Mouse (Mus musculus) intestine, embryonic 15.5 days (tissue): Measurements from ENCODE around the gene Ly6g6f. TPM values are rescaled to one million over a fixed set of nuclear protein-coding genes. Genes with fewer than 3 reads are reported as not detected.
A peak's percentile ranks its signal among the peaks of the same experiment; 100 is the strongest.

Source experiments
- ATAC-seq: fragments of 200-750 bp; cut with Nextera tagmentation; 2 replicates; pipeline ENCODE4 v1.8.0; 2017; ENCODE audit warnings: moderate TSS enrichment, moderate library complexity
- H3K27ac ChIP-seq: fragments of 300-500 bp; sonication (generic); 2 replicates; pipeline ENCODE4 v1.5.1; 2015; ENCODE audit warnings: mild to moderate bottlenecking, inconsistent platforms
- H3K27me3 ChIP-seq: fragments of 300-500 bp; sonication (generic); replicated peaks from 2 replicates; pipeline ENCODE4 v1.6.1; 2015; ENCODE audit warnings: inconsistent platforms
- H3K36me3 ChIP-seq: fragments of 300-500 bp; sonication (generic); 2 replicates; pipeline ENCODE4 v1.6.1; 2015; ENCODE audit warnings: inconsistent platforms
- H3K4me1 ChIP-seq: fragments of 300-500 bp; sonication (generic); replicated peaks from 2 replicates; pipeline ENCODE4 v1.6.1; 2015; ENCODE audit warnings: inconsistent platforms
- H3K4me2 ChIP-seq: fragments of 300-500 bp; sonication (generic); replicated peaks from 2 replicates; pipeline ENCODE4 v1.6.1; 2015; ENCODE audit warnings: mild to moderate bottlenecking, inconsistent platforms
- H3K4me3 ChIP-seq: fragments of 300-500 bp; sonication (generic); replicated peaks from 2 replicates; pipeline ENCODE4 v1.5.1; 2015; ENCODE audit warnings: inconsistent platforms
- H3K9ac ChIP-seq: fragments of 300-500 bp; sonication (generic); 2 replicates; pipeline ENCODE4 v1.6.1; 2015; ENCODE audit warnings: inconsistent platforms
- H3K9me3 ChIP-seq: fragments of 300-500 bp; sonication (generic); 2 replicates; pipeline ENCODE4 v1.6.1; 2016; ENCODE audit warnings: inconsistent platforms
- WGBS: fragments of 180-500 bp; shearing (Covaris S2); methylation state at CpG from one replicate; pipeline ENCODE4 v1.1.7; 2015; 5-methylcytosine and 5-hydroxymethylcytosine counted together
- polyA plus RNA-seq: library from polyadenylated mRNA; unstranded; fragments of >200 nt; fragmentation: Nextera tagmentation; extraction: Ambion mirVana; gene quantifications from 2 replicates; pipeline ENCODE4 v1.2.1, GENCODE M21; 2015

The Ly6g6f gene
- polyA plus RNA-seq, 1 experiment from 2014 or later = 0.33 TPM

DNA sequence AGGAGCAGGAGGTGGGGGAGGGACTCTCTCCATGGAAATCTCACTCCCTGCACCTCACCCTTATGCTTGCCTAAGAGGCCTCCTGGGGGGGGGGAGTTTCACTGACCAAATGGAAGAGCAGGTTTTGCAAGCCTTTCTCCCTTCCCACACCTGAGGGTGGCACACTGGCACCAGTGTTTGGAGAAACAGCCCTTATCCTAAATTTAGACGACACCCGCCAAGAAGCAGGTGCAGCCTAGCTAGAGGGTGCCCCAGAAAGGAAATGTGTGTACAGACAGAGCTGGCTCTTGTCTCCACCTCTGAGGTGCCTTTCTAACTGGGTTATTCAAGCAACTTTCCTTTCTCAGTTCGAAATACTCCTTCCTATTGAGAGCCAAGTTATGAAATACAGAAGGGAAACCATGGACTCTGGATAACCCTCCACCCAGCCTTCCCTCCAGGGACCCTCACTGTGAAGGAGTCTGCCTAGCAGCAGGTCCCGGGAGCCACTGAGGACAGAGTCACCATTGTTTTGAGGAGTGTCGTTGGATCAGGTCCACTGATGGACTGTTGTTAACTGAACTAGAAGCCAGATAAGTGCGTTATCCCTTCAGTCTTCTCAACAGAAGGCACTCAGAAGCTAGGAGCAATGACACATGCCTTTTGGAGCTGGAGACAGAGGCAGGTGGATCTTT lies 14.7 kb downstream of the Ly6g6f start:
- ATAC-seq = no peak
- Histone ChIP-seq H3K27me3 (0 out of 2 replicates have a peak, but pooled peaks cover 6% of the 10 kb centered on the region), H3K4me2 (no peak overlapping the region), H3K36me3 (no peaks in the 10 kb centered on the region), H3K27ac (no peak overlapping the region), H3K9ac (no peak overlapping the region), H3K4me3 (no peak overlapping the region), H3K9me3 (no peaks in the 10 kb centered on the region), H3K4me1 (peaks cover 12% of the 10 kb centered on the region; the same call in 1 of the 2 replicates)
- WGBS = 44% methylated on average over 6 of the region's 6 CpGs

DNA sequence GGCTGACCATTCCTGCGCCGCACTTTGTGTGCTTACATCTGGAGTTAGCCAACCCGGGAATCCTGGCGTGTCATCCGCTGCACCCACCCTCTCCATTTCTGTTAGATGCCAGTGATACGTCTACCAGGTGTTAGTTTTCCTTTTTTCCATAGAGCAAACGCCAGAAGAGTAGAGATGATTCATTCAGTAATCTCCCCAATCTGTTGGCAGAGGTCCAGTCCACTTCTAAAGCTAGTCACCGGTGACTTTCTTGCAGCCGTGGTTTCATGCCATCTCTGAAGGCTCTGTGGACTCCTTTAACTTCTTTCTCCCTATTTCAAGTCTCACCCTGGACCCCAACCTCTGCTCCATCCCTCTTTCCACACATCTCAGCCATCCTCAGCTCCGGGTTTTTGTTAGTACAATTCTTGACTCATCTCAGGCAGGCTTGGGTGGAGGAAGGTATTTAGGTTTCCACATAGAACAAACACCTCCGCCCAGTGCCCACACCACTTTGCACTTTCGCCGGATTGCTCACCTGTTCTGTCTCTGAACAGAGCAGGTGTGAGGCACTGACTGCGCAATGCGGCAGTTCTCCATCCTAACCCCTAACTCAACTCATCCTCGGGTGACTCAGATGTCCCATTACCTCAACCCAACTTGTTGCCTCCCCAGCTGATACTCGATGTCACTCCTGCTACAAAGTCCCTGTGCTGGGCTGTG lies 17.0 kb downstream of the Ly6g6f start:
- 73% methylated on average over 17 of the region's 17 CpGs for WGBS
- Histone ChIP-seq H3K36me3 (no peaks in the 10 kb centered on the region), H3K9me3 (no peaks in the 10 kb centered on the region), H3K4me1 (peaks cover 27% of the 10 kb centered on the region), H3K4me3 (no peak overlapping the region), H3K27me3 (0 out of 2 replicates have a peak, but pooled peaks cover 6% of the 10 kb centered on the region), H3K4me2 (no peak overlapping the region), H3K9ac (no peak overlapping the region), H3K27ac (no peak overlapping the region)
- no peak for ATAC-seq

DNA sequence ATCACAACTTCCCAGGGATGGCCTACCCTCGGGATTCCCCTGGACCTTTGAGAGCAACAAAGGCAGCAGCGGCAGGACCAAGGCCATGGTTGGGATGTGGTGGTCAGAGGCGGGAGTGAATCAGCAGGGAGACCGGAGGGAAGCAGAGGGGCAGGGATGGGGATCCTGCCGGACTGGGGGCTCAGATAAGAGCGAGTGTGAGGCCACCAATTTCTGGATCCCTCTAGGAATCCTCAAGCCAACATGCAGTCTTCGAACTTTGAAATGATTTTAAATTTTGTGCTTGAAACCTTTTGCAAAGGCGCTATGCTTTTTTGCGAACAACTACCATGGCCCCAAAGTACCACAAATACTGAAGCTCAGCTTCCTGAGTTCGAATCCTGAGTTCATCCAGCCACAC lies 19.3 kb downstream of the Ly6g6f start, which contains the start of gene Mpig6b:
Gene Mpig6b, minus strand, starts transcription at position 101 of the 400 bp plus-strand sequence.
- Histone ChIP-seq H3K27ac (peak within 1 kb of the TSS; percentile 52), H3K27me3 (0 out of 2 replicates have a peak, but pooled peaks cover 6% of the 10 kb centered on the region), H3K4me2 (peak within 1 kb of the TSS; percentile 73), H3K4me3 (peak within 1 kb of the TSS; percentile 32), H3K4me1 (peaks cover 45% of the 10 kb centered on the region), H3K9me3 (no peaks in the 10 kb centered on the region), H3K36me3 (peaks cover 4% of the 10 kb centered on the region; the same call in 1 of the 2 replicates), H3K9ac (peak within 1 kb of the TSS; percentile 42)
- WGBS = 57% methylated on average over 10 of the region's 10 CpGs
- no peak for ATAC-seq

DNA sequence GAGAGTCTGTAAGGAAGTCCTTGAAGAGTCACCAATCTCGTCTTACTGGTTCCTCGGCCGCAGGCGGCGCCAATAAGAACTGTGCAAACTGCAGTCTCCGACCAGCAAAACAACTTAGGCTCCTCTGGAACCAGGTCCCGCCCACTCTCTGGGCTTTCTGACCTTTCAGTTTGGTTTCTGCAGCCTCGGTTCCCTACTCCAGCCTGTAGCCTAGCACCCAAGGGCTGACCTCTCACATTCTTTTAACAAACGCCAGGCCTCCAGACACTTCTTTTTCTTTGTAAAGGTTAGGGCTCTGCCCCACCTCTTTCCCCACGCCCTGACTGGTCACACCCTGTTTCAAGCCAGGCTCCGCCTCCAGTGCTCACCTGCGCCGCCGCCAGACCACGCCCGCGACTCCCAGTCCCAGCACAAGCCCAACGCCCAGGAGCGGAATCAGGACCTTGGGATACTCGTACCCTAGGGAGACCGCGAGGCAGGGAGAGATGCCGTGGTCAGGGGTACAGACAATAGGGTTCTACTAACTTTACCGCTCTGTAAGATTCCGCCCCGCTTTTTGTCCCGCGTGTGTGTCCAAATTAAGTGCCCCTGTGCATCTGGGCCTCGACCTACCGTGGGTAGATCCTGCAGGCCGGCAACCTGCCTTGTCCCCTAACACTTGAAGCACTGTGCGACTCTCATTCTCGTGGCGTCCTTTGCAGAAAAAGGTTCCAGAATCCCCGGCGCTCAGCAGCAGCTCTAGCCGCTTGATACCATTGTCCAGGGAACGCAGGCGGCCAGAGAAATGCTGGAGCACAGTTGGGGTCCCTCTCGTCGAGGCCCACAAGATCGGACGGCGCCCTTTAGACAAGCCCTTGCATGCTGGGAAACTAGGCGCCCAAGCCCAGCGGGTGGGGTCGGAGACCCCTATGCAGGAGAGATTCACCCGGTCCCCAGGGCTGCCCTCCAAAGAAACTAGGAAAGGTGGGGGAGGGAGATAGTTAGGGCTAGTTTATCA lies 20.2 kb downstream of the Ly6g6f start, which contains the start of gene Ly6g6c:
Gene Ly6g6c, plus strand, starts transcription at position 438 of the 997 bp plus-strand sequence.
- H3K9me3 ChIP-seq = no peaks in the 10 kb centered on the region
- peaks cover 7% of the 10 kb centered on the region; the same call in 1 of the 2 replicates for H3K36me3 ChIP-seq
- H3K4me3 ChIP-seq = peak within 1 kb of the TSS; percentile 32
- peaks cover 50% of the 10 kb centered on the region for H3K4me1 ChIP-seq
- H3K4me2 ChIP-seq = peak within 1 kb of the TSS; percentile 73
- H3K9ac ChIP-seq = peak within 1 kb of the TSS; percentile 42
- H3K27ac ChIP-seq = peak within 1 kb of the TSS; percentile 52
- 3% methylated on average over 48 of the region's 48 CpGs for WGBS
- H3K27me3 ChIP-seq = 0 out of 2 replicates have a peak, but pooled peaks cover 6% of the 10 kb centered on the region
- peak; percentile 89 for ATAC-seq

DNA sequence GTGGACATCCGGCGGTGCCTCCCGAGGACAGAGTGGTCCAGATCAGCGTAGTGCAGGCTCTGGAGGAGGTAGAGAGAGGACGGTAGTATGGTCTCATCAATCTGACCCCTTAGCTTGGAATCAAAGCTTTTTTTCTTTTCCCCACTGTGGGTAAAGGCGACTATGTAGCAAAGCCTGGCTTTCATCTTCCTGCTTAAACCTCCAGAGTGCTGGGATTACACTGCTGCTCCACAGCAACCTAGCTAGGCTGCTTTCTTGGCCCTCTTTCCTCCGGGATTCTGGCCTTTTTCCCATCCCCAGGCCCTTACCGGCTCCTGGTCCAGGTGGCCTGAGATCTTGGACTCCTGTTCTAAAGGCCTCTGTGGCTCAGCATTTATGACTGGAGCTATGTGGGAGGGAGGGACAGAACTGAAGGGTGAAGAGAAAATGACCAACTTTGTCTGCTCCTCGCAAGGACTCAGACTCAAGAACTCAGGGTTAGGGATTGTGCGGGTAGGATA lies 21.0 kb downstream of the Ly6g6f start:
- Histone ChIP-seq H3K27me3 (0 out of 2 replicates have a peak, but pooled peaks cover 6% of the 10 kb centered on the region), H3K9ac (no peak overlapping the region), H3K9me3 (no peaks in the 10 kb centered on the region), H3K4me2 (peak overlapping the region; percentile 73), H3K27ac (peak overlapping the region; percentile 52), H3K4me3 (peak overlapping the region; percentile 32), H3K4me1 (peaks cover 57% of the 10 kb centered on the region), H3K36me3 (peaks cover 7% of the 10 kb centered on the region; the same call in 1 of the 2 replicates)
- 32% methylated on average over 10 of the region's 10 CpGs for WGBS
- peak; percentile 3 for ATAC-seq

DNA sequence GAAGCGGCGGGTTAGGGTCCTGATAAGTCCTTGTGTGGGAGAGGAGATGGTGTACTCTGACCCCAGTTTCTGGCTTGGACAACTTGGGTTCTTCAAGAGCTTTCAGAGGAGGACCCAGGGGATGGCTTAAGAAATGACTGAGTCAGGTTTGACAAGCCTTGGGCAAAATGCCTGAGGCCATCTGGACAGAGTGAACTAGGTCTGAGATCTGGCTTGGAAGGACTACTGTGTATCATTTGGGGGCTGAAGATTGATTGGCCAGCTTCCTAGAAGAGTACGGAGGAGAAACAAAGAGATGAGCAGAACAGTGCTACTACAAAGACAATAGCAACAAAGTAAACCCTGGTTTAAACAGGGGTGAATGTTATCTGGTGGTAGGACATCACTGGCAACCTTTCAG lies 21.9 kb downstream of the Ly6g6f start:
- Histone ChIP-seq H3K27ac (no peak overlapping the region), H3K4me1 (peaks cover 62% of the 10 kb centered on the region)
- WGBS = 81% methylated on average over 3 of the region's 3 CpGs

DNA sequence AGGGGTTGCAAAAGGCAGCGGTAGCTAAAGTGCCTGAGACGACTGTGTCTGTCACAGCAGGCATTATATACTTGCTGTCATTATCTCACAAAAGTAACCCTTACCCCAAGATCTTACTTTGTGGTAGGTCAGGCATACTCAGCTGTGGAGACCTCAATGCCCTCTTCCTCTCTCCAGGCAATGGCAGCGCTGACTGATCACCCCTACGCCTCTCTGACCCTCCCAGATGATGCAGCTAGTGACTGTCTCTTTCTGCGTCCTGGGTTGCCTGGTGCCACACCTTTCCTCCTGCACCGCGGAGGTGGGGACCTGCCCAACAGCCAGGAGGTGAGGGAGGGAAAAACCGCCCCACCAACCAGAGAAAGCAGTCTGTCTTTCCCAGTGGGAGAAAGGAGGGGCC lies 24.1 kb downstream of the Ly6g6f start:
- no peak overlapping the region for H3K4me2 ChIP-seq
- 0 out of 2 replicates have a peak overlapping the region, but pooled peaks have one; percentile 6 for H3K27ac ChIP-seq
- peaks cover 65% of the 10 kb centered on the region for H3K4me1 ChIP-seq
- peaks cover 7% of the 10 kb centered on the region; the same call in 1 of the 2 replicates for H3K36me3 ChIP-seq
- no peak for ATAC-seq
- no peaks in the 10 kb centered on the region for H3K27me3 ChIP-seq
- no peak overlapping the region for H3K9ac ChIP-seq
- 66% methylated on average over 8 of the region's 8 CpGs for WGBS
- no peaks in the 10 kb centered on the region for H3K9me3 ChIP-seq
- no peak overlapping the region for H3K4me3 ChIP-seq

More for the DNA sequence above, 21.9 kb downstream of the Ly6g6f start:
- Histone ChIP-seq H3K4me3 (no peak overlapping the region), H3K9me3 (no peaks in the 10 kb centered on the region), H3K27me3 (0 out of 2 replicates have a peak, but pooled peaks cover 6% of the 10 kb centered on the region), H3K4me2 (no peak overlapping the region), H3K36me3 (peaks cover 7% of the 10 kb centered on the region; the same call in 1 of the 2 replicates), H3K9ac (no peak overlapping the region)
- ATAC-seq = no peak

DNA sequence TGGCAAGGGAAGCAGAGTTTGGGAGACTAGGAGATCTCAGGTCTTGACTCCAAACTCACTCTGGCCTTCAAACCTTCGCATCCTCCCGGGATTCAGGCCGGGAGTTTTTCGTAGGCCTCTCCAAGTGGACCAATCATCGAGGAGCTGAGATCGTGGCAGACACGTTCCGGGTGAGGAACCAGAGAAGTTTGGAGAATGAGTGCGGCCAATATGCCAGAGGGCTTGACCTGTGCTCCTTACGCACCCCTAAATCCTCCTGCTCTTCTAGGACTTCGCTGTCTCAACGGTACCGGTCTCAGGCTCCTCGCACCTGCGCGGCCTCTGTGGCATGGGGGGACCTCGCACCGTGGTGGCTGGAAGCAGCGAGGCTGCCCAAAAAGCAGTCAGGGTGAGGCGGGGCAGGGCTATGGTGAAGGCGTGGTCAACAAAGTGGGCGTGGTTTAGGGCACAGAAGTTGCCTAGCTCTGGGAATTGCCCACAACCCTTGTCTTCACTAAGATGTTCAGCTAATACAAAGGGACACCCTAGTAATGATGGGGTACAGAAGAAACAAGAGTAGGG lies 24.6 kb downstream of the Ly6g6f start:
- ATAC-seq = no peak
- Histone ChIP-seq H3K27ac (no peak overlapping the region), H3K36me3 (peaks cover 9% of the 10 kb centered on the region), H3K4me3 (peak overlapping the region; percentile 65), H3K9me3 (no peaks in the 10 kb centered on the region), H3K9ac (0 out of 2 replicates have a peak overlapping the region, but pooled peaks have one; percentile 2), H3K4me2 (peak overlapping the region; percentile 79), H3K27me3 (no peaks in the 10 kb centered on the region), H3K4me1 (peaks cover 64% of the 10 kb centered on the region)
- WGBS = 63% methylated on average over 22 of the region's 22 CpGs

DNA sequence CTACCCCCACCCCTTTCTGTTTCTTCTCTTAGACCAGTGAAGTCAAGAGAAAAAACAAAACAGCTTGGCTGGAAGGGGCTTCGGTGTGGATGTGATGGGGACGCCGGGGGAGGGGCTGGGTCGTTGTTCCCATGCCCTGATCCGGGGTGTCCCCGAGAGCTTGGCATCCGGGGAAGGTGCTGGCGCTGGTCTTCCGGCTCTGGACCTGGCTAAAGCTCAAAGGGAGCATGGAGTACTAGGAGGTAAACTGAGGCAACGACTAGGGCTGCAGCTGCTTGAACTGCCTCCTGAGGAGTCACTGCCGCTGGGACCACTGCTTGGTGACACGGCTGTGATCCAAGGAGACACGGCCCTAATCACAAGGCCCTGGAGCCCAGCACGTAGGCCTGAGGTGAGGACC lies 25.3 kb downstream of the Ly6g6f start:
- peak overlapping the region; percentile 93; the same call in 1 of the 2 replicates for H3K27ac ChIP-seq
- peaks cover 14% of the 10 kb centered on the region for H3K36me3 ChIP-seq
- WGBS = 29% methylated on average over 14 of the region's 14 CpGs

DNA sequence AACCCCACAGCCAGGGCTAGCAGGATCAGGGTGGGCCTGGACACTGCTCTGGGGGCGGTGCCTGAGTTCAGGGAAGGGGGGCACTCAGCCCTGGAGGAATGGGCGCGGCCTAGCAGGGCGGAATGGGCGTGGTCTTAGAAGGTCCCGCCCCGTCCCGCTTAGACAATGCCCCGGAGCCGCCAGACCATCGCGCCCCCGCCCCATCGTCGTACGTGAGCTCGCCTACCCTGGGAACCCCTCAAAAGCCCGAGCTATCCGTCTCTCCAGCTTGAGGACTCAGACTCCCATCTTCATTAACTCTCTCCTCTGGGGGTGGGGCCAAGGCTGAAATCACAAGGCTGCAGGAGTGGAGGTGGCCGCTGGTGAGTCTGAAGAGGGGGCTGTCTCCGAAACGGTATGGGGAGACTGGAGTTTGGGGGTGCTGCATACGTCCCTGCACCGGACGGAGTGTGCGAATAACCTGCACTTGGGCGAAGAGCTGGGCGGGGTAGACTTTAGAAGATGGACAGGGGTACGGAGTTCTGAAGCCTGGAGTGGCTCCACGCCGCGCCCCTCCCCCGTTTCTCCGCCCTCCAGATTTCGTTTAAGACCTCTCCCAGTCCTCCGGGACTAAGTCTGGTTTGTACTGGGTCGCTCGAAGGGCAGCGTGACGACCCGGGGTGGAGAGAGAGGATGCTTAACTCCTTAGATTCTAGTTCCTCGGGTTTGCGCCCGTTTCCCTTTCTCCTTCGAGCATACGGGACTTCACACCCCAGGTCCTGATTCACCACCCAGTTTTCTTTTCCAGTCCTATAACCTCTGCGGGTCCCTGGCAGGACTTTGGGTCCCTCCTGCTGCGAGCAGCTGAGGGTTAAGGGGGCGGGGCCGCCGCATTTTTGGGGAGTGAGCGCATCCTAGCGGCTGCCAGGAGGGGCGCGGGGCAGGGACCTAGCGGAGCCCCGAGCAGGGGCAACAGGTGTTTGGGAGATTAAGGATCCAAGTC lies 26.2 kb downstream of the Ly6g6f start, which contains the start of gene Ddah2:
Gene Ddah2, plus strand, starts transcription at position 125 of the 982 bp plus-strand sequence.
- peak; percentile 91 for ATAC-seq
- Histone ChIP-seq H3K27me3 (no peaks in the 10 kb centered on the region), H3K9me3 (0 out of 2 replicates have a peak, but pooled peaks cover under 1% of the 10 kb centered on the region), H3K4me1 (peaks cover 48% of the 10 kb centered on the region), H3K27ac (peak within 1 kb of the TSS; percentile 93), H3K9ac (peak within 1 kb of the TSS; percentile 71), H3K4me2 (peak within 1 kb of the TSS; percentile 79), H3K36me3 (peaks cover 19% of the 10 kb centered on the region), H3K4me3 (peak within 1 kb of the TSS; percentile 65)
- under 1% methylated on average over 57 of the region's 57 CpGs for WGBS

More for the DNA sequence above, 25.3 kb downstream of the Ly6g6f start:
- Histone ChIP-seq H3K4me1 (peaks cover 57% of the 10 kb centered on the region), H3K9me3 (no peaks in the 10 kb centered on the region), H3K4me2 (peak overlapping the region; percentile 79), H3K9ac (peak overlapping the region; percentile 71), H3K4me3 (peak overlapping the region; percentile 65), H3K27me3 (no peaks in the 10 kb centered on the region)
- no peak for ATAC-seq
